Mouse (Mus musculus) heart, adult 2 months (tissue): ENCODE results near the gene Idnk.

Source experiments
- CTCF ChIP-seq: fragments of 200-600 bp; IDR thresholded peaks from 2 replicates; pipeline ENCODE4 v1.8.1; 2022; ENCODE audit warnings: antibody characterized with exemption, mild to moderate bottlenecking, moderate library complexity
- POLR2A ChIP-seq: fragments of 200-500 bp; IDR thresholded peaks from 2 replicates; pipeline ENCODE4 v1.6.1; 2011; ENCODE audit warnings: mild to moderate bottlenecking, low read depth, low read length, control low read depth; ENCODE audit not compliant: insufficient read depth

GRCm38 (mm10) chr13:58124278-58124677 is 33.2 kb upstream of the Idnk start:
- TF ChIP-seq POLR2A (no peak), CTCF (no peak)
